Mouse (Mus musculus) lung, adult 2 months (tissue): Measurements from ENCODE around the gene Lrig3.

Source experiments
- CTCF ChIP-seq: fragments of 200-500 bp; IDR thresholded peaks from 2 replicates; pipeline ENCODE4 v1.5.1; 2011; ENCODE audit warnings: mild to moderate bottlenecking, low read length, control low read depth; ENCODE audit not compliant: insufficient read depth
- POLR2A ChIP-seq: fragments of 200-500 bp; IDR thresholded peaks from 2 replicates; pipeline ENCODE4 v1.6.1; 2011; ENCODE audit warnings: low read depth, mild to moderate bottlenecking, control low read depth, low read length, borderline replicate concordance; ENCODE audit errors: extremely low read depth

- TF ChIP-seq POLR2A (no peak), CTCF (no peak)
Observed at GRCm38 (mm10) chr10:125969133-125969490, 3.1 kb downstream of the Lrig3 start.
